Mouse (Mus musculus) liver, embryonic 14.5 days (tissue): ENCODE data around the gene Anxa4. TPM values are rescaled to one million over a fixed set of nuclear protein-coding genes. Genes with fewer than 3 reads are reported as not detected.

Experiments used
- ATAC-seq: fragments of 200-750 bp; cut with Nextera tagmentation; 2 replicates; pipeline ENCODE4 v1.8.0; 2017; ENCODE audit warnings: moderate number of reproducible peaks, mild to moderate bottlenecking, moderate library complexity; ENCODE audit not compliant: insufficient read depth
- DNase-seq, 3 experiments: peaks; one replicate each; pipeline ENCODE4 v3.0.0-alpha.2; 2012 to 2013; ENCODE audit warnings: low read depth in 3 of 3, low spot score in 3 of 3
- H3K27ac ChIP-seq: fragments of 300-500 bp; sonication (generic); 2 replicates; pipeline ENCODE4 v1.5.1; 2014; ENCODE audit warnings: moderate library complexity, mild to moderate bottlenecking, control low read depth, inconsistent platforms
- H3K27me3 ChIP-seq: fragments of 300-500 bp; sonication (generic); 2 replicates; pipeline ENCODE4 v1.6.1; 2014; ENCODE audit warnings: mild to moderate bottlenecking, low read length, moderate library complexity; ENCODE audit not compliant: control insufficient read depth, insufficient read depth
- H3K36me3 ChIP-seq: fragments of 300-500 bp; sonication (generic); replicated peaks from 2 replicates; pipeline ENCODE4 v1.6.1; 2014; ENCODE audit warnings: low read depth; ENCODE audit not compliant: control insufficient read depth, insufficient read depth
- H3K4me1 ChIP-seq, 2 experiments: fragments of 200-500 bp in 1 of 2; fragments of 300-500 bp in 1 of 2; sonication (generic) in 1 of 2; replicated peaks; 2 replicates each; pipeline ENCODE4 v1.6.1; 2012 to 2014; ENCODE audit warnings: antibody characterized with exemption in 1 of 2, inconsistent platforms in 1 of 2, low read length in 1 of 2; ENCODE audit not compliant: control insufficient read depth in 2 of 2, insufficient read depth in 2 of 2
- H3K4me2 ChIP-seq: fragments of 300-500 bp; sonication (generic); 2 replicates; pipeline ENCODE4 v1.6.1; 2014; ENCODE audit warnings: low read depth, mild to moderate bottlenecking, control low read depth, moderate library complexity
- H3K4me3 ChIP-seq, 2 experiments: fragments of 200-500 bp in 1 of 2; fragments of 300-500 bp in 1 of 2; sonication (generic) in 1 of 2; 2 replicates each; pipeline ENCODE4 v1.5.1; 2012 to 2014; ENCODE audit warnings: low read depth in 2 of 2, low read length in 2 of 2, mild to moderate bottlenecking in 2 of 2, control low read depth in 1 of 2, inconsistent platforms in 1 of 2, moderate library complexity in 1 of 2; ENCODE audit not compliant: insufficient read depth in 1 of 2
- H3K9ac ChIP-seq: fragments of 300-500 bp; sonication (generic); replicated peaks from 2 replicates; pipeline ENCODE4 v1.6.1; 2014; ENCODE audit warnings: mild to moderate bottlenecking, control low read depth, moderate library complexity
- H3K9me3 ChIP-seq: fragments of 300-500 bp; sonication (generic); 2 replicates; pipeline ENCODE4 v1.6.1; 2016; ENCODE audit warnings: low read length, mixed read lengths; ENCODE audit not compliant: control insufficient read depth
- CTCF ChIP-seq: IDR thresholded peaks from 2 replicates; pipeline ENCODE4 v1.5.1; 2016; ENCODE audit warnings: antibody characterized with exemption, low read depth, control low read depth
- EP300 ChIP-seq: IDR thresholded peaks from 2 replicates; pipeline ENCODE4 v1.6.1; 2016; ENCODE audit warnings: antibody characterized with exemption, low read depth
- WGBS: fragments of 180-500 bp; shearing (Covaris S2); extraction: QIAGEN DNeasy Blood & Tissue Kit; methylation state at CpG from one replicate; pipeline ENCODE4 v1.1.7; 2014; ENCODE audit not compliant: insufficient replicate concordance; 5-methylcytosine and 5-hydroxymethylcytosine counted together
- polyA plus RNA-seq, 2 experiments: library from polyadenylated mRNA; depleted of rRNA in 1 of 2; stranded (reverse) in 1 of 2; unstranded in 1 of 2; fragments of >200 nt; fragmentation: Nextera tagmentation in 1 of 2; extraction: Ambion mirVana in 1 of 2; gene quantifications; 2 replicates each; pipeline versions ENCODE4 v1.2.1 to v1.2.3; 2012 to 2014

Anxa4 gene
- polyA plus RNA-seq, 2 experiments: 16.4 to 29.4 TPM

- Histone ChIP-seq H3K9ac (no peak overlapping the region), H3K4me1 (peaks cover 0 to 16% of the 10 kb centered on the region in 2 experiments; a peak in 2 of 4 replicates), H3K4me3 (no peak overlapping the region), H3K36me3 (no peaks in the 10 kb centered on the region), H3K27me3 (no peaks in the 10 kb centered on the region), H3K27ac (no peak overlapping the region), H3K4me2 (no peak overlapping the region), H3K9me3 (no peaks in the 10 kb centered on the region)
- DNase-seq (no peak), ATAC-seq (no peak)
- WGBS: 70% methylated on average over 4 of the region's 4 CpGs
- TF ChIP-seq EP300: no peak
- no peak for TF ChIP-seq CTCF
Measured at GRCm38 (mm10) chr6:86736313-86736712, 57.1 kb downstream of the Anxa4 start.

GRCm38 (mm10) chr6:86733183-86733876, 60.1 kb downstream of the Anxa4 start, which contains the start of gene Gmcl1:
TSS of gene Gmcl1 (minus strand) at chr6:86733383.
- no peaks in the 10 kb centered on the region for H3K27me3 ChIP-seq
- H3K4me1 ChIP-seq: peaks cover 0 to 16% of the 10 kb centered on the region in 2 experiments; a peak in 2 of 4 replicates
- peak within 1 kb of the TSS; percentile 98 for H3K4me2 ChIP-seq
- TF ChIP-seq CTCF (no peak), EP300 (no peak)
- H3K36me3 ChIP-seq: no peaks in the 10 kb centered on the region
- H3K27ac ChIP-seq: peak within 1 kb of the TSS; percentile 65
- DNase-seq (peak; percentile 91 to 95 (median 93)), ATAC-seq (peak; percentile 97)
- H3K4me3 ChIP-seq: peak within 1 kb of the TSS; percentile 67 to 96
- under 1% methylated on average over 57 of the region's 59 CpGs for WGBS
- peak within 1 kb of the TSS; percentile 86 for H3K9ac ChIP-seq
- no peaks in the 10 kb centered on the region for H3K9me3 ChIP-seq

GRCm38 (mm10) chr6:86732276-86733173, 60.9 kb downstream of the Anxa4 start:
- Histone ChIP-seq H3K27ac (peak overlapping the region; percentile 52), H3K4me2 (peak overlapping the region; percentile 98), H3K9me3 (no peaks in the 10 kb centered on the region), H3K4me3 (peak overlapping the region; percentile 67 to 68), H3K9ac (peak overlapping the region; percentile 66), H3K27me3 (no peaks in the 10 kb centered on the region), H3K4me1 (peaks cover 0 to 16% of the 10 kb centered on the region in 2 experiments; a peak in 2 of 4 replicates), H3K36me3 (no peaks in the 10 kb centered on the region)
- no peak for TF ChIP-seq CTCF
- TF ChIP-seq EP300: no peak
- ATAC-seq (peak; percentile 42), DNase-seq (peak in 2 of 3 experiments; percentile 9 to 19)
- under 1% methylated on average over 62 of the region's 62 CpGs for WGBS

- TF ChIP-seq CTCF (no peak), EP300 (no peak)
- 73% methylated on average over 5 of the region's 5 CpGs for WGBS
- DNase-seq: no peak
Measured at GRCm38 (mm10) chr6:86728711-86729110, 64.7 kb downstream of the Anxa4 start.

GRCm38 (mm10) chr6:86721977-86722376, 71.4 kb downstream of the Anxa4 start:
- no peaks in the 10 kb centered on the region for H3K4me1 ChIP-seq
- 76% methylated on average over 3 of the region's 3 CpGs for WGBS
- DNase-seq (no peak), ATAC-seq (no peak)
- no peaks in the 10 kb centered on the region for H3K9me3 ChIP-seq
- no peak overlapping the region for H3K4me2 ChIP-seq
- no peak overlapping the region for H3K9ac ChIP-seq
- no peak overlapping the region for H3K4me3 ChIP-seq
- no peak overlapping the region for H3K27ac ChIP-seq
- H3K27me3 ChIP-seq: no peaks in the 10 kb centered on the region
- H3K36me3 ChIP-seq: no peaks in the 10 kb centered on the region
- TF ChIP-seq CTCF (no peak), EP300 (no peak)

More at GRCm38 (mm10) chr6:86728711-86729110, 64.7 kb downstream of the Anxa4 start:
- Histone ChIP-seq H3K4me1 (peaks cover 0 to 4% of the 10 kb centered on the region in 2 experiments; a peak in 2 of 4 replicates), H3K9ac (no peak overlapping the region), H3K27me3 (no peaks in the 10 kb centered on the region), H3K4me2 (no peak overlapping the region), H3K9me3 (no peaks in the 10 kb centered on the region), H3K4me3 (no peak overlapping the region), H3K36me3 (no peaks in the 10 kb centered on the region), H3K27ac (no peak overlapping the region)
- ATAC-seq: no peak
